Mouse (Mus musculus) cerebellum, adult 9-11 months (tissue): Measurements from ENCODE around the gene Crb1.

ENCODE experiments used
- DNase-seq: peaks from one replicate; pipeline ENCODE4 v3.0.0; 2022

Gene Crb1

GRCm38 (mm10) chr1:139210505-139210904, 166.4 kb downstream of the Crb1 start:
- DNase-seq, result no peak

- no peak for DNase-seq
These were observed 167.1 kb downstream of the Crb1 start for GRCm38 (mm10) chr1:139209796-139210195.

- DNase-seq, result no peak
These were observed 170.6 kb downstream of the Crb1 start for GRCm38 (mm10) chr1:139206259-139206658.

- no peak for DNase-seq
These were observed 173.9 kb downstream of the Crb1 start for GRCm38 (mm10) chr1:139203026-139203425.

GRCm38 (mm10) chr1:139194428-139195028, 182.4 kb downstream of the Crb1 start:
- no peak for DNase-seq

- no peak for DNase-seq
These were observed 182.9 kb downstream of the Crb1 start for GRCm38 (mm10) chr1:139194011-139194410.

- DNase-seq, result no peak
These were observed 184.3 kb downstream of the Crb1 start for GRCm38 (mm10) chr1:139192635-139193034.

GRCm38 (mm10) chr1:139180481-139181149, 196.3 kb downstream of the Crb1 start:
- DNase-seq, result no peak

- no peak for DNase-seq
These were observed 197.2 kb downstream of the Crb1 start for GRCm38 (mm10) chr1:139179707-139180106.

- DNase-seq, result no peak
These were observed 202.7 kb downstream of the Crb1 start for GRCm38 (mm10) chr1:139174058-139174832.

- peak; percentile 18 for DNase-seq
These were observed 214.1 kb downstream of the Crb1 start for GRCm38 (mm10) chr1:139162814-139163213.

- no peak for DNase-seq
These were observed 215.3 kb downstream of the Crb1 start for GRCm38 (mm10) chr1:139161619-139162018.

- no peak for DNase-seq
These were observed 220.5 kb downstream of the Crb1 start for GRCm38 (mm10) chr1:139156397-139156796.

GRCm38 (mm10) chr1:139153493-139153892, 223.4 kb downstream of the Crb1 start:
- no peak for DNase-seq

GRCm38 (mm10) chr1:139153006-139153405, 223.9 kb downstream of the Crb1 start:
- no peak for DNase-seq
